9 mouse cellular contexts compared by ENCODE assay signal in genomic region chr15:97829432-97829831, GRCm38 (mm10). TPM values are rescaled to one million over a fixed set of nuclear protein-coding genes. Genes with fewer than 3 reads are reported as not detected.
DNase-seq lines count a peak whose midpoint lies in the region; ATAC-seq and TF ChIP-seq lines count a peak whose summit lies in the region.
"Had no signal": no experiment of that assay in that cellular context is flagged by ENCODE, and none has a peak within 500 bp of the region (broad histone marks: within the 10 kb centered on the region; RNA-seq: fewer than 3 reads in every experiment).

No protein-coding gene starts in this region.

- peaks cover 86% of the 10 kb centered on the region for H3K4me1 ChIP-seq in heart, embryonic 10.5 days
- H3K4me1 ChIP-seq in forebrain, embryonic 16.5 days (replicated peaks; ENCODE audit: control insufficient read depth, insufficient read depth, low read length): peaks cover 55% of the 10 kb centered on the region
- H3K4me1 ChIP-seq in liver, embryonic 15.5 days (replicated peaks): peaks cover 88% of the 10 kb centered on the region
- peaks cover 13% of the 10 kb centered on the region for H3K4me1 ChIP-seq in cerebellum, adult 2 months (ENCODE audit: control insufficient read depth, insufficient read depth, low read length)

- peak overlapping the region; percentile 93 for H3K4me3 ChIP-seq in heart, embryonic 10.5 days
- peak overlapping the region; percentile 75; the same call in 1 of the 2 replicates for H3K4me3 ChIP-seq in forebrain, embryonic 16.5 days (replicated peaks; ENCODE audit: low read length)
- H3K4me3 ChIP-seq in liver, embryonic 15.5 days (replicated peaks): peak overlapping the region; percentile 69; the same call in 1 of the 2 replicates
- no peak overlapping the region for H3K4me3 ChIP-seq in cerebellum, adult 2 months (replicated peaks; ENCODE audit: insufficient read depth, low read depth, low read length)

- intact Hi-C loops in left cerebral cortex, postnatal 4 days (cut with DNase I): no loop called here

- DNase-seq in heart, embryonic 10.5 days (ENCODE audit: low spot score): no peak
- no peak for DNase-seq in heart, postnatal 4 days
- peak; percentile 64 for DNase-seq in A20 (ENCODE audit: low read depth, low spot score)
- DNase-seq in cerebellum, adult 2 months: no peak
- DNase-seq in left cerebral cortex, postnatal 4 days: no peak
- DNase-seq: kidney, adult 11 months had no signal

- peak overlapping the region; percentile 99 for H3K27ac ChIP-seq in heart, embryonic 10.5 days
- no peak overlapping the region for H3K27ac ChIP-seq in forebrain, embryonic 16.5 days (ENCODE audit: low read length)
- H3K27ac ChIP-seq in liver, embryonic 15.5 days (replicated peaks): no peak overlapping the region; the same call in 1 of the 2 replicates
- no peak overlapping the region for H3K27ac ChIP-seq in cerebellum, adult 2 months (ENCODE audit: insufficient read depth, low read length)

- no peak for TF ChIP-seq CTCF in cerebellum, adult 2 months (IDR thresholded peaks at IDR 0.05; ENCODE audit: borderline replicate concordance, insufficient read depth, low read depth, low read length)

- peaks cover 16% of the 10 kb centered on the region; the same call in 1 of the 2 replicates for H3K27me3 ChIP-seq in heart, embryonic 10.5 days (ENCODE audit: insufficient read depth, poor library complexity, severe bottlenecking)
- H3K27me3 ChIP-seq in forebrain, embryonic 16.5 days (replicated peaks; ENCODE audit: control insufficient read depth, insufficient read depth, low read length): no peaks in the 10 kb centered on the region
- peaks cover 53% of the 10 kb centered on the region for H3K27me3 ChIP-seq in liver, embryonic 15.5 days
- no peaks in the 10 kb centered on the region for H3K27me3 ChIP-seq in cerebellum, adult 2 months (ENCODE audit: control insufficient read depth, insufficient read depth, low read length)

- peak overlapping the region; percentile 78 for H3K4me2 ChIP-seq in forebrain, embryonic 16.5 days (ENCODE audit: low read length)
- H3K4me2 ChIP-seq in liver, embryonic 15.5 days: peak overlapping the region; percentile 93

- TF ChIP-seq POLR2A in cerebellum, adult 2 months (IDR thresholded peaks at IDR 0.05; ENCODE audit: borderline replicate concordance, insufficient read depth, low read length): no peak

- peaks cover 6% of the 10 kb centered on the region; the same call in 1 of the 2 replicates for H3K36me3 ChIP-seq in heart, embryonic 10.5 days
- no peaks in the 10 kb centered on the region for H3K36me3 ChIP-seq in forebrain, embryonic 16.5 days (ENCODE audit: control insufficient read depth, insufficient read depth)
- no peaks in the 10 kb centered on the region for H3K36me3 ChIP-seq in liver, embryonic 15.5 days (replicated peaks)

- ATAC-seq in forebrain, embryonic 16.5 days: no peak
- ATAC-seq in liver, embryonic 15.5 days (ENCODE audit: insufficient read depth): no peak
- ATAC-seq in erythroid progenitor cell, adult 5-6 weeks (replicated peaks; ENCODE audit: low FRiP score, poor library complexity, severe bottlenecking): no peak

- H3K9me3 ChIP-seq in heart, embryonic 10.5 days: no peaks in the 10 kb centered on the region
- no peaks in the 10 kb centered on the region for H3K9me3 ChIP-seq in forebrain, embryonic 16.5 days (ENCODE audit: control insufficient read depth, low read length)
- H3K9me3 ChIP-seq in liver, embryonic 15.5 days (replicated peaks): no peaks in the 10 kb centered on the region

- 45% methylated on average over 2 of the region's 2 CpGs for WGBS in heart, embryonic 10.5 days
- 64% methylated on average over 2 of the region's 2 CpGs for WGBS in forebrain, embryonic 16.5 days
- 28% methylated on average over 2 of the region's 2 CpGs for WGBS in liver, embryonic 15.5 days (ENCODE audit: insufficient replicate concordance)
- 68% methylated on average over 2 of the region's 2 CpGs for WGBS in cerebellum, adult 2 months

- H3K9ac ChIP-seq in forebrain, embryonic 16.5 days (replicated peaks; ENCODE audit: low read depth, low read length): no peak overlapping the region
- H3K9ac ChIP-seq in liver, embryonic 15.5 days: peak overlapping the region; percentile 18; the same call in 1 of the 2 replicates

RNA-seq across cellular contexts. Expression of gene Hdac7, which starts 14.9 kb away (rescaled TPM):
- polyA plus RNA-seq in heart, embryonic 10.5 days (2016; fragmentation: Nextera tagmentation; extraction: Ambion mirVana): 23.4 and 26.7 TPM in 2 replicates
- 10 to 100 TPM; 51.6 to 52.0 TPM for total RNA-seq in heart, postnatal 4 days (2021)
- 21.7 and 31.1 TPM in 2 replicates for polyA plus RNA-seq in forebrain, embryonic 16.5 days (2015; fragmentation: Nextera tagmentation; extraction: Ambion mirVana)
- polyA plus RNA-seq in liver, embryonic 15.5 days (2015; fragmentation: Nextera tagmentation; extraction: Ambion mirVana): 5.7 and 6.5 TPM in 2 replicates
- 38.3 and 40.9 TPM in 2 replicates for polyA plus RNA-seq in cerebellum, adult 2 months (2012; rRNA removed)
- total RNA-seq in left cerebral cortex, postnatal 4 days (2021): 10 to 100 TPM; 41.0 to 41.3 TPM
- total RNA-seq in erythroid progenitor cell, adult 5-6 weeks (2015; ENCODE audit: low replicate concordance): 15.1 and 26.8 TPM in 2 replicates
- total RNA-seq in erythroid progenitor cell, adult 5-6 weeks (2017; ENCODE audit: low replicate concordance): 2.4 and 9.8 TPM in 2 replicates

RNA-seq across cellular contexts. Expression of gene Slc48a1, which starts 51.1 kb away (rescaled TPM):
- 32.1 and 41.1 TPM in 2 replicates for polyA plus RNA-seq in heart, embryonic 10.5 days (2016; fragmentation: Nextera tagmentation; extraction: Ambion mirVana)
- total RNA-seq in heart, postnatal 4 days (2021): 10 to 100 TPM; 58.7 to 59.2 TPM
- 72.9 and 78.2 TPM in 2 replicates for polyA plus RNA-seq in forebrain, embryonic 16.5 days (2015; fragmentation: Nextera tagmentation; extraction: Ambion mirVana)
- polyA plus RNA-seq in liver, embryonic 15.5 days (2015; fragmentation: Nextera tagmentation; extraction: Ambion mirVana): 101 and 106 TPM in 2 replicates
- polyA plus RNA-seq in cerebellum, adult 2 months (2012; rRNA removed): 129 and 133 TPM in 2 replicates
- total RNA-seq in left cerebral cortex, postnatal 4 days (2021): 10 to 100 TPM; 81.8 to 84.6 TPM
- total RNA-seq in erythroid progenitor cell, adult 5-6 weeks (2015; ENCODE audit: low replicate concordance): 122 and 124 TPM in 2 replicates
- 74.2 and 96.2 TPM in 2 replicates for total RNA-seq in erythroid progenitor cell, adult 5-6 weeks (2017; ENCODE audit: low replicate concordance)
